Mouse (Mus musculus) neural tube, embryonic 15.5 days (tissue): Measurements from ENCODE around the gene Gm21887. TPM values are rescaled to one million over a fixed set of nuclear protein-coding genes. Genes with fewer than 3 reads are reported as not detected.
"Not testable (repeated sequence)": the region's sequence is repeated elsewhere in the genome, so short reads cannot be mapped to it uniquely, and the experiment has no call there.

Source experiments
- ATAC-seq: fragments of 200-750 bp; cut with Nextera tagmentation; 2 replicates; pipeline ENCODE4 v1.8.0; 2017; ENCODE audit warnings: mild to moderate bottlenecking, moderate TSS enrichment, moderate library complexity; ENCODE audit not compliant: low FRiP score
- H3K27ac ChIP-seq: fragments of 300-500 bp; sonication (generic); replicated peaks from 2 replicates; pipeline ENCODE4 v1.5.1; 2015; ENCODE audit warnings: mild to moderate bottlenecking, inconsistent platforms
- H3K27me3 ChIP-seq: fragments of 300-500 bp; sonication (generic); replicated peaks from 2 replicates; pipeline ENCODE4 v1.6.1; 2015; ENCODE audit warnings: inconsistent platforms
- H3K36me3 ChIP-seq: fragments of 300-500 bp; sonication (generic); 2 replicates; pipeline ENCODE4 v1.6.1; 2015; ENCODE audit warnings: inconsistent platforms
- H3K4me1 ChIP-seq: fragments of 300-500 bp; sonication (generic); 2 replicates; pipeline ENCODE4 v1.6.1; 2015; ENCODE audit warnings: inconsistent platforms
- H3K4me2 ChIP-seq: fragments of 300-500 bp; sonication (generic); 2 replicates; pipeline ENCODE4 v1.6.1; 2015; ENCODE audit warnings: inconsistent platforms, mild to moderate bottlenecking, moderate library complexity
- H3K4me3 ChIP-seq: fragments of 300-500 bp; sonication (generic); replicated peaks from 2 replicates; pipeline ENCODE4 v1.5.1; 2015; ENCODE audit warnings: mild to moderate bottlenecking, inconsistent platforms
- H3K9ac ChIP-seq: fragments of 300-500 bp; sonication (generic); replicated peaks from 2 replicates; pipeline ENCODE4 v1.6.1; 2015; ENCODE audit warnings: mild to moderate bottlenecking, inconsistent platforms
- H3K9me3 ChIP-seq: fragments of 300-500 bp; sonication (generic); replicated peaks from 2 replicates; pipeline ENCODE4 v1.6.1; 2016; ENCODE audit warnings: inconsistent platforms
- WGBS: fragments of 180-500 bp; shearing (Covaris S2); methylation state at CpG from one replicate; pipeline ENCODE4 v1.1.7; 2015; ENCODE audit warnings: mixed read lengths; 5-methylcytosine and 5-hydroxymethylcytosine counted together
- polyA plus RNA-seq: library from polyadenylated mRNA; unstranded; fragments of >200 nt; fragmentation: Nextera tagmentation; extraction: Ambion mirVana; gene quantifications from 2 replicates; pipeline ENCODE4 v1.2.1, GENCODE M21; 2015

Gene Gm21887
- polyA plus RNA-seq, 1 experiment from 2014 or later: 143 TPM

GRCm38 (mm10) chrX:170001388-170001695, 8.1 kb upstream of the Gm21887 start:
- H3K36me3 ChIP-seq, H3K9me3 ChIP-seq, H3K27me3 ChIP-seq, H3K4me2 ChIP-seq, H3K4me3 ChIP-seq, H3K27ac ChIP-seq, H3K4me1 ChIP-seq, H3K9ac ChIP-seq, ATAC-seq: not testable (repeated sequence)
- 20% methylated on average over 1 of the region's 12 CpGs for WGBS

GRCm38 (mm10) chrX:170002510-170003197, 6.8 kb upstream of the Gm21887 start:
- WGBS: 49% methylated on average over 11 of the region's 18 CpGs
- ATAC-seq: peak; percentile 45; the same call in 1 of the 2 replicates

GRCm38 (mm10) chrX:170003536-170003935, 5.9 kb upstream of the Gm21887 start:
- H3K4me2 ChIP-seq, H3K36me3 ChIP-seq, H3K27ac ChIP-seq, H3K9ac ChIP-seq, H3K9me3 ChIP-seq, H3K27me3 ChIP-seq, H3K4me1 ChIP-seq, H3K4me3 ChIP-seq, ATAC-seq: not testable (repeated sequence)
- 23% methylated on average over 1 of the region's 1 CpGs for WGBS

More at GRCm38 (mm10) chrX:170002510-170003197, 6.8 kb upstream of the Gm21887 start:
- not testable (repeated sequence) for H3K9me3 ChIP-seq, H3K4me2 ChIP-seq, H3K36me3 ChIP-seq, H3K4me3 ChIP-seq, H3K9ac ChIP-seq, H3K27me3 ChIP-seq, H3K27ac ChIP-seq, H3K4me1 ChIP-seq

- not testable (repeated sequence) for ATAC-seq, H3K4me3 ChIP-seq, H3K4me1 ChIP-seq, H3K4me2 ChIP-seq, H3K9ac ChIP-seq, H3K27me3 ChIP-seq, H3K27ac ChIP-seq, H3K9me3 ChIP-seq, H3K36me3 ChIP-seq
- WGBS: 40% methylated on average over 2 of the region's 2 CpGs
Measured at GRCm38 (mm10) chrX:170004236-170004635, 5.2 kb upstream of the Gm21887 start.

GRCm38 (mm10) chrX:170004793-170005192, 4.7 kb upstream of the Gm21887 start:
- H3K4me2 ChIP-seq, H3K4me3 ChIP-seq, H3K9ac ChIP-seq, H3K27me3 ChIP-seq, H3K27ac ChIP-seq, H3K9me3 ChIP-seq, H3K36me3 ChIP-seq, H3K4me1 ChIP-seq, ATAC-seq: not testable (repeated sequence)
- 28% methylated on average over 5 of the region's 5 CpGs for WGBS

GRCm38 (mm10) chrX:170005194-170005593, 4.3 kb upstream of the Gm21887 start:
- WGBS: 16% methylated on average over 13 of the region's 13 CpGs
- H3K4me2 ChIP-seq, H3K4me3 ChIP-seq, H3K27me3 ChIP-seq, H3K36me3 ChIP-seq, H3K9ac ChIP-seq, H3K9me3 ChIP-seq, ATAC-seq, H3K4me1 ChIP-seq, H3K27ac ChIP-seq: not testable (repeated sequence)

- WGBS: 58% methylated on average over 1 of the region's 1 CpGs
Measured at GRCm38 (mm10) chrX:170005695-170006297, 3.7 kb upstream of the Gm21887 start.

GRCm38 (mm10) chrX:170006694-170007247, 2.7 kb upstream of the Gm21887 start:
- H3K4me3 ChIP-seq, H3K9ac ChIP-seq, ATAC-seq, H3K27ac ChIP-seq, H3K4me2 ChIP-seq, H3K27me3 ChIP-seq, H3K4me1 ChIP-seq: not testable (repeated sequence)
- Histone ChIP-seq H3K36me3 (peaks cover 11% of the 10 kb centered on the region), H3K9me3 (peaks cover 13% of the 10 kb centered on the region)
- WGBS: 47% methylated on average over 3 of the region's 3 CpGs

More at GRCm38 (mm10) chrX:170005695-170006297, 3.7 kb upstream of the Gm21887 start:
- not testable (repeated sequence) for H3K9me3 ChIP-seq, H3K36me3 ChIP-seq, H3K4me1 ChIP-seq, H3K27ac ChIP-seq, H3K27me3 ChIP-seq, ATAC-seq, H3K4me3 ChIP-seq, H3K9ac ChIP-seq, H3K4me2 ChIP-seq

GRCm38 (mm10) chrX:170007375-170008178, 1.9 kb upstream of the Gm21887 start:
- Histone ChIP-seq H3K36me3 (peaks cover 11% of the 10 kb centered on the region), H3K9me3 (peaks cover 13% of the 10 kb centered on the region)
- not testable (repeated sequence) for H3K27ac ChIP-seq, H3K9ac ChIP-seq, H3K27me3 ChIP-seq, H3K4me1 ChIP-seq, H3K4me3 ChIP-seq, ATAC-seq, H3K4me2 ChIP-seq
- WGBS: 45% methylated on average over 2 of the region's 2 CpGs

- ATAC-seq, H3K27ac ChIP-seq, H3K27me3 ChIP-seq: not testable (repeated sequence)
Measured at GRCm38 (mm10) chrX:170008179-170008467, 1.3 kb upstream of the Gm21887 start.

GRCm38 (mm10) chrX:170008584-170008983, 875 bp upstream of the Gm21887 start:
- 45% methylated on average over 3 of the region's 3 CpGs for WGBS
- H3K9me3 ChIP-seq: peaks cover 13% of the 10 kb centered on the region
- not testable (repeated sequence) for H3K9ac ChIP-seq, ATAC-seq, H3K4me2 ChIP-seq, H3K27me3 ChIP-seq, H3K4me1 ChIP-seq, H3K27ac ChIP-seq, H3K4me3 ChIP-seq
- H3K36me3 ChIP-seq: peaks cover 11% of the 10 kb centered on the region

More at GRCm38 (mm10) chrX:170008179-170008467, 1.3 kb upstream of the Gm21887 start:
- not testable (repeated sequence) for H3K4me3 ChIP-seq, H3K9ac ChIP-seq, H3K4me1 ChIP-seq, H3K4me2 ChIP-seq
- Histone ChIP-seq H3K36me3 (peaks cover 11% of the 10 kb centered on the region), H3K9me3 (peaks cover 13% of the 10 kb centered on the region)

- Histone ChIP-seq H3K9me3 (peaks cover 13% of the 10 kb centered on the region), H3K27ac (peak overlapping the region; percentile 79), H3K4me3 (peak overlapping the region; percentile 48), H3K36me3 (peaks cover 11% of the 10 kb centered on the region), H3K9ac (peak overlapping the region; percentile 56)
- not testable (repeated sequence) for H3K4me1 ChIP-seq, H3K27me3 ChIP-seq, H3K4me2 ChIP-seq
- WGBS: 57% methylated on average over 25 of the region's 25 CpGs
- peak; percentile 97 for ATAC-seq
Measured at GRCm38 (mm10) chrX:170009801-170010221, 352 bp downstream of the Gm21887 start.
